Mouse (Mus musculus) ES-E14 (cell line): ENCODE results near the gene Myo15b. TPM values are rescaled to one million over a fixed set of nuclear protein-coding genes. Genes with fewer than 3 reads are reported as not detected.
"Not testable (repeated sequence)": the region's sequence is repeated elsewhere in the genome, so short reads cannot be mapped to it uniquely, and the experiment has no call there.

Source experiments
- DNase-seq: peaks from one replicate; pipeline ENCODE4 v3.0.0-alpha.2; 2013; ENCODE audit warnings: low read depth, low spot score
- H3K27ac ChIP-seq: 2 replicates; pipeline ENCODE4 v1.5.1; 2012; ENCODE audit warnings: low read depth, mild to moderate bottlenecking, low read length, moderate library complexity, mixed read lengths; ENCODE audit not compliant: poor library complexity, insufficient read depth, severe bottlenecking
- H3K36me3 ChIP-seq: 2 replicates; pipeline ENCODE4 v1.6.1; 2012; ENCODE audit warnings: mild to moderate bottlenecking, low read length, moderate library complexity, mixed read lengths; ENCODE audit not compliant: control insufficient read depth, poor library complexity, insufficient read depth, severe bottlenecking
- H3K4me1 ChIP-seq, 2 experiments: fragments of 150-350 bp in 1 of 2; sonication (generic) in 1 of 2; 2 replicates each; pipeline ENCODE4 v1.6.1; 2012; ENCODE audit warnings: low read length in 2 of 2, mild to moderate bottlenecking in 1 of 2, mixed read lengths in 1 of 2; ENCODE audit not compliant: control insufficient read depth in 2 of 2, insufficient read depth in 2 of 2, poor library complexity in 1 of 2
- H3K4me3 ChIP-seq, 2 experiments: fragments of 150-350 bp in 1 of 2; sonication (generic) in 1 of 2; 2 replicates each; pipeline ENCODE4 v1.5.1; 2012; ENCODE audit warnings: low read length in 2 of 2, low read depth in 1 of 2, mild to moderate bottlenecking in 1 of 2, mixed read lengths in 1 of 2; ENCODE audit not compliant: insufficient read depth in 1 of 2, poor library complexity in 1 of 2, severe bottlenecking in 1 of 2
- H3K9ac ChIP-seq: 2 replicates; pipeline ENCODE4 v1.6.1; 2012; ENCODE audit warnings: low read depth, mild to moderate bottlenecking, low read length, mixed read lengths; ENCODE audit not compliant: poor library complexity, insufficient read depth, severe bottlenecking
- H3K9me3 ChIP-seq: fragments of 150-350 bp; sonication (generic); 2 replicates; pipeline ENCODE4 v1.6.1; 2012; ENCODE audit warnings: low read depth, mild to moderate bottlenecking, low read length; ENCODE audit not compliant: control insufficient read depth, insufficient read depth
- CHD2 ChIP-seq: IDR thresholded peaks from 2 replicates; pipeline ENCODE4 v1.6.1; 2014; ENCODE audit warnings: mild to moderate bottlenecking, low read depth, low read length, inconsistent platforms
- HCFC1 ChIP-seq: IDR thresholded peaks from 2 replicates; pipeline ENCODE4 v1.6.1; 2012; ENCODE audit warnings: low read length, inconsistent platforms, borderline replicate concordance; ENCODE audit not compliant: insufficient read depth
- MAFK ChIP-seq: IDR thresholded peaks from 2 replicates; pipeline ENCODE4 v1.6.1; 2014; ENCODE audit warnings: mild to moderate bottlenecking, low read depth, low read length, inconsistent platforms; ENCODE audit not compliant: insufficient read depth
- ZC3H11A ChIP-seq: IDR thresholded peaks from 2 replicates; pipeline ENCODE4 v1.6.1; 2012; ENCODE audit warnings: low read depth, mild to moderate bottlenecking, inconsistent platforms, low read length, borderline replicate concordance
- ZNF384 ChIP-seq: IDR thresholded peaks from 2 replicates; pipeline ENCODE4 v1.6.1; 2012; ENCODE audit warnings: low read depth, low read length, inconsistent platforms
- in situ Hi-C, 2 experiments: fragments of 600-800 bp; cut with MboI; formaldehyde crosslinking; loops; one replicate each; pipeline ENCODE4 v1.15.1; 2025; ENCODE audit warnings: low sequenced_read_pairs in 2 of 2, inconsistent platforms in 1 of 2; ENCODE audit not compliant: unreplicated experiment in 2 of 2
- total RNA-seq: library from RNA; depleted of rRNA; stranded (reverse); fragments of 300-350 nt; gene quantifications from 2 replicates; pipeline ENCODE4 v1.2.3, GENCODE M21; 2012

The Myo15b gene
- total RNA-seq, 1 experiment = 4.6 TPM

DNA sequence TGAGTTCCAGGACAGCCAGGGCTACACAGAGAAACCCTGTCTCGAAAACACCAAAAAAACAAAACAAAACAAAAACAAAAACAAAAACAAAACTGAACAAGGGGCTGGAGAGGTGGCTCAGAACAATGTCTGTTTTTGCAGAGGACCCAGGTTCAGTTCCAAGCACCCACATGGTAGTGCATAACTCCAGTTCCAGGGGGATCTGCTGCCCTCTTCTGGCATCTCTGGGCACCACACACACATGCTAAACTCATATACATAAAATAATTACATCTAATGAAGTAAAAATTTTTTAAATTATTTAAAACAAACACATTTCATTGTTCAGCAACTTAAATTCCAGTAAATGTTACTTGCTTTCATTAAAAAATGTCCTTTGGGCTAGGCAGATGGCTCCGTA is 12.4 kb upstream of the Myo15b start:
- no peaks in the 10 kb centered on the region for H3K9me3 ChIP-seq
- H3K4me1 ChIP-seq = peaks cover 21 to 35% of the 10 kb centered on the region in 2 experiments
- DNase-seq = no peak
- no peak overlapping the region for H3K27ac ChIP-seq
- no peak overlapping the region for H3K9ac ChIP-seq
- H3K4me3 ChIP-seq = no peak overlapping the region
- in situ Hi-C loops = no loop called here
- no peak for TF ChIP-seq MAFK
- 0 out of 2 replicates have a peak, but pooled peaks have one; percentile 42 for TF ChIP-seq ZNF384
- peaks cover 37% of the 10 kb centered on the region for H3K36me3 ChIP-seq

DNA sequence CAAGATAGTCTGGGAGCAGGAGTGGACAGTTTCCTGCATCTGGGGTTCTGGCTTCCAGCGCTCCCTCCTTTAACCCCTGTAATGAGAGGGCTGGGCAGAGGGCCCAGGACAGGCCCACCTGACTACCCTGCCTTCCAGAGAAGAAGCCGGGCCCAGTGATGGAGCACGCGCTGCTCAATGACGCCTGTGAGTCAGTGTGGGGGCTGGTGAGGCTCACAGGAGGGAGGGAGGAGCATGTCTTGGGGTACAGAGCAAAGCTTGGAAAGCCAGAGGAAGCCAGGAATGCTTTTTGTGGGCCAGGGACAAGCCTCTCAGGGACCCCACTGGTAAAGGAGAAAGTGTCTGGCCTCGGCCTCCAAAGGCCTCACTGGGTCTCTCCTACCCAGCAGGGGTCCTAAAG is 3.5 kb upstream of the Myo15b start:
- Histone ChIP-seq H3K27ac (no peak overlapping the region), H3K9me3 (no peaks in the 10 kb centered on the region), H3K4me1 (peaks cover 0 to 2% of the 10 kb centered on the region in 2 experiments; a peak in 1 of 4 replicates), H3K36me3 (peaks cover 45% of the 10 kb centered on the region), H3K4me3 (no peak overlapping the region), H3K9ac (no peak overlapping the region)
- no peak for DNase-seq
- TF ChIP-seq ZC3H11A (no peak), HCFC1 (no peak), CHD2 (no peak), ZNF384 (no peak), MAFK (no peak)
- in situ Hi-C loops = no loop called here

DNA sequence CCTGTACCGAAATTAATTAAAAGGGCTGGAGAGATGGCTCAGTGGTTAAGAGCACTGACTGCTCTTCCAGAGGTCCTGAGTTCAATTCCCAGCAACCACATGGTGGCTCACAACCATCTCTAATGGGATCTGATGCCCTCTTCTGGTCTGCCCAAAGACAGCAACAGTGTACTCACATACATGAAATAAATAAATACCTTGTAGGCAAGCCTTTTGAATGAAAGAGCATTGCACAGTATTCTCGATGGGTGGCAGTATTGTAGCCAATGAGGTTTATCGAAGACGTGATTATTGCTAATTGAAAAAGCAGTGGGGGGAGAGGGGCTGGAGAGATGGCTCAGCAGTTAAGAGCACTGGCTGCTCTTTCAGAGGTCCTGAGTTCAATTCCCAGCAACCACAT is 1.1 kb upstream of the Myo15b start:
- H3K27ac ChIP-seq, H3K4me1 ChIP-seq, in situ Hi-C loops, H3K4me3 ChIP-seq, DNase-seq, H3K9ac ChIP-seq, H3K9me3 ChIP-seq: not testable (repeated sequence)
- H3K36me3 ChIP-seq = peaks cover 25% of the 10 kb centered on the region

GRCm38 (mm10) chr11:115857936-115858335 is 270 bp upstream of the Myo15b start:
- DNase-seq = no peak
- H3K27ac ChIP-seq = no peak overlapping the region
- H3K9me3 ChIP-seq = no peaks in the 10 kb centered on the region
- TF ChIP-seq HCFC1 (no peak), ZC3H11A (no peak), ZNF384 (no peak), MAFK (no peak), CHD2 (no peak)
- H3K4me1 ChIP-seq = no peaks in the 10 kb centered on the region
- peaks cover 20% of the 10 kb centered on the region for H3K36me3 ChIP-seq
- peak overlapping the region; percentile 63 to 66; a peak in 3 of 4 replicates for H3K4me3 ChIP-seq
- in situ Hi-C loops = no loop called here
- H3K9ac ChIP-seq = 0 out of 2 replicates have a peak overlapping the region, but pooled peaks have one; percentile 31

- peak; percentile 29 for DNase-seq
- peak overlapping the region; percentile 31 for H3K9ac ChIP-seq
- peak overlapping the region; percentile 63 to 66 for H3K4me3 ChIP-seq
- no peak for TF ChIP-seq ZC3H11A
- TF ChIP-seq ZNF384 = no peak
- TF ChIP-seq CHD2 = no peak
- TF ChIP-seq HCFC1 = peak; percentile 52; the same call in 1 of the 2 replicates
- peaks cover 0 to under 1% of the 10 kb centered on the region in 2 experiments; a peak in 1 of 4 replicates for H3K4me1 ChIP-seq
- peaks cover 6% of the 10 kb centered on the region for H3K36me3 ChIP-seq
- H3K27ac ChIP-seq = no peak overlapping the region
- in situ Hi-C loops = no loop called here
- no peaks in the 10 kb centered on the region for H3K9me3 ChIP-seq
Observed at GRCm38 (mm10) chr11:115859143-115859945, 1.1 kb downstream of the Myo15b start.
